Mouse (Mus musculus): Measurements from ENCODE around the gene Prkag1.

Gene Prkag1

DNA sequence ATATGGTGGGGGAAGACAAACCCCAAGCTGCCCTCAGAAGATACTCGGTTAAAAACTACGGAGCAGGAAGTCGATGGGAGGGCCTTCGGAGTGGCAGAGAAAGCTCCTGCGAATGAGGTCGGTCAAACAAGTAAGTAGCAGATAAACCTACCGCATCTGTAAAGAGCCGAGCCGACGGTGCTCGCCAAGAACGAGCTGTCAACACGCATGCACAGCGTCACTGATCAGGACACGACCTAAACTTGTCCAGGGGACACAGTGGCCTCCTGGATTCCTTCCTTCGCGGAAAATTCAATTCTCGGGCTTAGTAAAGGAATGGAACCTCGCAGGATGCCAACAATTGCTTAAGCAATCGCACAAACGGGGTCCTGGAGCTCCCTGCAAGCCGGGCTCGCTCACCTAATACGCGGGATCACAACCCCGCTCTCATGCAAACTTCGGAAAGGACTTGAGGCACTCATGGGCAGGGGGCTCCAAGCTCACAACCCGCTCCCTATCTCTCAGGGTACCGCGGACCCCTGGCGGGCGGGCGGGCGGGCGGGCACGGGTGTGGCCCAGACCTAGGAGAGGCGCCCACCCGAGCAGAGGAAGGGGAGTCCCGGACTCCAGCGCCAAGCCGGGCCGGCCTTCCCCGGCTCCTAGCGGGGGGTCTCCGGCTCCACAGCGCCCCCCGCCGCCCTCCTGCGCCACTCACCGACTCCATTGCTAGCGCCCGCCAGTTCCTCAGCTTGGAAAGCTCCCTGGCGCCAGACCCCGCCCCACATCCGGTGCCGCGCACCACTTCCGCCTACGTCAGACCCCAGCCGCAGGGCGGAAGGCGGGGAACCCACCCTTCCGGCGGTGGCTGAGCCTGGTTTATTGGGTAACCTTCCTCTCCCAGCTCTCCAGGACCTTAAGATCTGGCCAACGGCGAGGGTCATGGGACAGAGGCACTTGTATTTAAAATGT is at the start of gene Prkag1:
Gene Prkag1 (minus strand): TSS at position 786 of the 948 bp plus-strand sequence.
- DNase-seq (ENCODE audit: low spot score): peak; percentile 95

DNA sequence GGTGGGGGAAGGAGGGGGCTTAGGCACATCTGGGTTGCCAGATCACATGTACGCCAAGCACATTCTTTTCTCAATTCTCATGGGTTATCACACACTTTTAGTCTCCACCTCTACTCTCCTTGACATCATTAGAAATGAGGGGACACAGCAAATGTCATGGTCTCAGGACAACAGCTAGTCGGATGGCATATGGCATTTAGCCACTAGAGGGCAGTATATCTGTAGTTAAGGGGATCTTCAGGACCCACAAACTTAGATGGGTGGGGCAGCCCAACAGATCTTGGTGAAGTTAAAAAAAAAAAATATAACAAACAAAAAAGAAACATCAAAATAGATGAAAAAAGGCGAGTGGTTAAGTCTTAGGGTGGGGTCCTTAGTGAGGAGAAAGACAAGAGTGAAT is 46.0 kb upstream of the Prkag1 start:
- peak; percentile 79 for DNase-seq (ENCODE audit: low spot score)

DNA sequence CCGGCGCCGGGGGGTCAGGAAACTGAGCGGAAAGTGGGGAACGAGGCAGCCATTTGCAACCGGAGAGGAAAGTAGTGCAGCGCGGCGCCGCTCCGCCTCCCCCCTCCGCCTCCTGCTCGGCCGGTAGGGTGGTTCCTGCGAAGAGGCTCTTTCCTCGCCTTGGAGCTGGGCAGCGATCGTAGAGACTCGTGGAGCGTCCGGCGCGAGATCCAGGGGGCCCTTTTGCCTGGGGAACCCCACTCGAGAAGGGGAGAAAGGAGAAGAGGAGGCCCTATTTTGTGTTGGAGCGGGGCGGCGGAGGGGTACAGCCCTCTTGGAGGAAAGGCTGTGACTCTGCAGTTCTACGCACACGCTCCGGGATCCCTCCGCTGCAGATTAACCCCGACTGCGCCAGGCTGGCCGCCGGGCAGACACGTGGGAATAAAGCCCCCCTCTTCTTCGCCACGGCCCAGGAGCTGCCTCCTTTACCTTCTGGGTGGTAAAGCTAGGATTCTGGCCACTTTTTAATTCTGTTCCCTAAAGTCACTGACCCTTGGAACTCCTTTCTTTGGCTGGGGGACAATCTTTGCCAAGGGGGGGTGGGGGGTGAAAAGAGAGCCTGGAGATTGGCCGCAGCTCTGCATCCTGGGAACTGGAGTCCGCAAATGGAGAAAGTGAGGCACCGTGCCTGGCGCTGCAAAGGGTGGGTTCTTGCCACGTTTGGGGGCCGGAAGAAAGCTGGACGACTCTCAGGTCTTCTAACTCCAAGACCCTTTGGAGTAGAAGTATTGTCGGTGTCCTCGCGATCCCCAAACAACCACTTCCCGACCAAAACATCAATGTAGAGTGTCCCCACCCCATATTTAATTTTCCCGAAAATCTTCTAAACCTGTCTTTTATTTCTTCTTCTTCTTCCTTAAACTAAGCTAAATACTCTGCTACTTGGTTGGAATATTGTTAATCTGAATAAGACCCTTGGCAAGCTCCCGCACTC is 40.9 kb upstream of the Prkag1 start:
- peak; percentile 95 for DNase-seq (ENCODE audit: low spot score)

DNA sequence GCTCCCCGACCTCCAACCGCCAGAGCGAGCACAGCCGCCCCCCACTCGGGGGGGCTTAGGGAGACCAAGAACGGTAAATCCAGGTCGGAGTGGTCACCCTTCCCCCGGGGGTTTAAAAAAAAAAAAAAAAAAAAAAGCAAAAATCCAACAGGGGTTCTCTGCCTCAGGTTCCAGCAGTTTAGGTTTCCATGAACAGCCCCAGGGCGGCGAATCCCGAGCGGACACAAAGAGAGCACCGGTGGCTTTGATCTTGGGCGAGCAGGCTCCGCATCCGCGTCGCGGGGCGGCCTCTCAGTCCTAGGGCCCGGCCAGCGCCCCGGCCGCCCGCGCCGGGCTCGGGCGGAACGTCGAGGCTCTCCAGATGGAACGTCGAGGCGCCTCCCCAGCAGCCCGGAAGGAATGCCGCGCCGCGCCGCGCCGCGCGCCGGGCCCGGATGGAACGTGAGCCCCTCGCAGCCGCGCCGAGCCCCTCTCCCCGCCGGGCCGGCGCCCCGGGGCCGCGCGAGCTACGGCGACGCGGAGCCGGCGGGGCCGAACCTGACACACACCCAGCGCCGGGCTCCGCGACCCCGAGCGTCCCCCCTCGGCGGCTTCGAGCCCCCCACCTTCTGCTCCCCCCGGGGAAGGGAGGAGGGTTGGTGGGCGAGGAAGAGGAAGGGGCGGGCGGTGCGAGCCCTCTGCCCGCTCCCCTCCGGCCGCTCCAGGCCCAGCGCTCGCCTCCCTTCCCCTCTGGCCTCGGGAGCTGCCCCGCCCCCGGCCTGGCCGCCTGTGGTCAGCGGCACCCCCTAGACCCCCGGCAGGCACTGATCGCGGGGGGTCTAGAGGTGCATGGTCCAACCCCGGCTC is 40.0 kb upstream of the Prkag1 start, which contains the start of gene Kmt2d:
Gene Kmt2d (minus strand): TSS at position 135 of the 846 bp plus-strand sequence.
- peak; percentile 44 for DNase-seq (ENCODE audit: low spot score)

DNA sequence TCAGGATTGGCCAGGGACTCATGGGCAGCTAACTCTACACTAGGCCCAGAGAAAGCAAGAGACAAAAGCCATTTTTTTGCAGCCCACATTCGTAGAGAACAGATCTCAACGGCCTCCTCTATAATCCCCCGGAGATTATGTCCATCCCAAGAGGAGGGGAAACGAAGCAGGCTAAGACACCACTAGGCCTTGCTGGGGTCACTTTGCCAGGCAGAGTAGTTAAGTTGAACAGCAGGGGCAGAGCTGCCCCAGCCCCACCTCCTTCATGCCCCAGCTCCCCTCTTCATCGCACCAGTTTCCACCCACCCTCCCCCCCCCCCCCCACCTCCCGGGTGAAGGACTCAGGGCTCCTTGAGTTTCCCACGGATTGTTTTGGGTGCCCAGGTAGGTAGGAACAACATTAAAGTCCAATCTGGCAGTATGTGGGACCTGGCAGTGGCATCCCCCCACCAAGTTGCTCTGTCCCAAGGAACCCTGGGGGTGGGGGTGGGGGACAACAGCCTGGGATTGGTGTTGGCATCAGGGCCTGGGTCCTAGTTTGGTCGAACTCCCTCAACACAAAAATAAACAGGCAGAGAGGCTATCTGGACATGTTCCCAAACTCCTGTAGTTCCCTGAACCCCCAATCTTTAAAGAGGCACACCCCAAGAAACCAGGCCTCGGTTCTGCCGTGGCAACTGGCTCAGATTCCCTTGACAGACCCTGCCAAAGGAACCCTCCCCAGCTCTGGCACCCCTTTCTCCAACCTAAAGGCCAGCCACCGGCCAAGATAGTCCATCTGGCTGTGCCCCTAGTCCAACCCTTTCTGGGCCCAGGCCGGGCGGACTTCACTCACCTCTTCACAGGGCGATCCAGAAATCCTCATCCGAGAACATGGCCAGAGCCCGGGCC is 39.1 kb upstream of the Prkag1 start:
- no peak for DNase-seq (ENCODE audit: low spot score)

DNA sequence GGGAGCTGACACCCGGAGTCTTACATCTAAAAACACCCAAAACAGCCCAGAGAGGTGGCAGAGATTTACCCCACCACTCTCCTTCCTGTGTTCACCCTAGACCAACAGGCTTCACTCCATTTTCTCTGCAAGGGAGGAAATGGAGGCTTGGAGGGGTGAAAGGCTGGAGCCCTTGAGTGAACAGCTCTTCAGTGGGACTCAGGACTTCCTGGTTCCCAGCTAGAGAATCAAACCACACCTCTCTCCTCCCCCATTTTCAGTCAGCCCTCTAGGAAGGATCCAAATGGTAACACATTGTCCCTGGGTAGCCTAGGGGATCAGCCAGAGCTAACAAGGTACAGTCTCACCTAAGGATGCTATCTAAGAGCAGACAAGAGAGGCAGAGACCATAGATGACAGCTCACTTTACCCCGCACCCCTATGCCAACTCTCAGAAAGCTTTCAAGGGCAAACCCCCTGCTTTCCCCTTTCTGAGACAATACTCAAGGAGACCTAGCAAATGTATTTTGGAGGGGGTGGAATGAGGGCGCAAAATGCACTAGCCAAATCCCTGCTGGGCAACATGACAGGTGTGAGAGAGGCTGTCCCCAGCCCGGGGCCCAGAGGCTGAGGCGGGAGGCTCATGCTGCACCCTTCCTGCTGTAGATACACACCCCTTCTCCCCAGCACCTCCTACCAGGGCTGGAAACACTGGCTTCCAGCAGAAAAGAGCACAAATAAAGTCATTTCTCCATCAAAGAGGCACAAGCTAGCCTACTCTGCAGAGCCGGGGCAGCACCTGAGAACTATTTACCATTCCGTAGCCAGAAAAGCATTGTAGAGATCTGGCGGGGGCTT is 38.2 kb upstream of the Prkag1 start:
- DNase-seq (ENCODE audit: low spot score): no peak

DNA sequence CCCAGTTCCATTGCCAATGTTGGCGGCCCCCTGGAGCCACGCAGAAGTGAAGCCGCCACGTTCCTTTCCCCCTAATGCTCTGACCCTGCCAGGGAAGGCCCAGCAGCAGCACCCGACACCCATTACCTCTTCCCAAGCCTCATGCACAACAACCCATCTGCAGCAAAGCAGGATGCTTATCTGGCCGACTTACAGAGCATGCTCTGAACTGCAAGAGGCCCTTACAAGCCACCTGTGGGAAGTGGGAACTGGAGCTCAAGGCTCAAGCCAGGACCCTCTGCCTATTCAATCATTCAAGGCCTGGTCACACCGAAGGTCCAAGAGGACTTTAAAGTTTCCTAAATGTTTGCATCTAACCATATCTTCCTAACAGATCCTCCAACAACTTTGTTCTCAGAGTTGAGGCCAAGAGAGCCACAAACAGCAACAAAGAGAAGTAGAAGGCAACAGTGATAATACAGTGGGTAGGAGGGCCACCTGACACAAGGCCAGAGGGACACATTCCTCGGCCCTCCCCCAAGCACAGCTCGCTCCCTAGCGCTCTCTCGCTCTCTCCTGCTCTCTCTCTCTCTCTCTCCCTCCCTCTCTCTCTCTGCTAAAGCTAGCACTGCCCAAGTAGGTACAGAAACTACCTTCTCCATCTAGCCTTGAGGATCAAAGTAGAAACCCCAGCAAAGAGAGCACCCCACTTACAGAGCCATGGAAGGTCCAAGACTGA is 37.2 kb upstream of the Prkag1 start:
- no peak for DNase-seq (ENCODE audit: low spot score)

DNA sequence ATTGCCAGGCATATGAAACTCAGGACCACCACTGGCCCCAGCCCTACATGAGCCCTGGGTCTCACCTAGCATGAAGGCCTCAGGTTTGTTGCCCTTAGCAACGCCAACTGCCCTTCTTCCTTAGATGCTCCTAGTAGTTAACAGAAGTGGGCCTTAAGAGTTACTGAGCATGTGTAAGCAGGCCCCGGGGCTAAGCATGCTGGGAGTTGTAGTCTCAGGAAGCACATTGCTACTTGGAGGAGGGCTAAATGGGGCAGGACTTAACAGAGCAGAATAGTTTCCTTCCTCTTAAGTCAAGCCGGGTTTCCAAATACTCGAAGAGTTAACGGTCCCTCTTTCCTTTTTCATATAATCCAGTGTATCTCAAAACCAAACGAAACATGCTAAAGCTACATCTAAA is 36.0 kb upstream of the Prkag1 start:
- peak; percentile 68 for DNase-seq (ENCODE audit: low spot score)

DNA sequence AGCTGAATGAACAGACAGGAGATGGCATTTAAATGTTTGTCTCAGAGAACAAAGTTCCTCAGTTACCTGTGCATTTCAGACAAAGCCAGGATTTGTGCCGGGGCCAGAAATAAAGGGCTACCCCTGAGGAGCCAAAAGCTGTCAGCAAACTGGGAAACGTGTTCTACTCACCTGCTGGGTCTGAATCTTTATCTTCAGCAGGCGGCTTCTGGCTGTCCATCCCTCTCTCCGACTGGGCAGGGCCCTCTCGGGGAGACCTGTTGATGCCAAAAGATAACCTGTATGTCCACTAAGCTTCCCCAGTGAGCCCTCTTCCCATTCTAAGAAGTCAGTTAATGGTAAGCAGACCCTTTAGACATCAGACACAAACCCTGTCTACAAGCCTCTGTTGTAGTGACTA is 35.2 kb upstream of the Prkag1 start:
- DNase-seq (ENCODE audit: low spot score): no peak

DNA sequence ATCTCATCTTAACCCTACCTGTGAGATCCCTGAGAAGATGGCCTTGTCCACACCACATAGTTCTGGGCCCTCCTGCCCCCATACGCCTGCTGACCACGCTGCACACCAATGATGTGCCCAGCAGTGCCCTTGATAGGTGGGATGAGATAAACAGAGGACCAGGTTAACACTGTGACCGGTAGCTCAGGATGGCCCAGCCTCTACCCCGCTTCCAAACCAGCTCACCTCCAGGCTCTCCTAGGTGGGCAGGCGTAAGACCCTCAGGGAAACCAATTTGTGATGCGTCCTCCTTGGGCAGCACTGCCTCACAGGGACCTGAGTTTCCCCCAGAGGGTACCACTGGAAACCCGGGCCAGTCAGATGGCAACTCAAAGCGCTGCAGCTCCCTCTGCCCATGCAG is 34.5 kb upstream of the Prkag1 start:
- no peak for DNase-seq (ENCODE audit: low spot score)

DNA sequence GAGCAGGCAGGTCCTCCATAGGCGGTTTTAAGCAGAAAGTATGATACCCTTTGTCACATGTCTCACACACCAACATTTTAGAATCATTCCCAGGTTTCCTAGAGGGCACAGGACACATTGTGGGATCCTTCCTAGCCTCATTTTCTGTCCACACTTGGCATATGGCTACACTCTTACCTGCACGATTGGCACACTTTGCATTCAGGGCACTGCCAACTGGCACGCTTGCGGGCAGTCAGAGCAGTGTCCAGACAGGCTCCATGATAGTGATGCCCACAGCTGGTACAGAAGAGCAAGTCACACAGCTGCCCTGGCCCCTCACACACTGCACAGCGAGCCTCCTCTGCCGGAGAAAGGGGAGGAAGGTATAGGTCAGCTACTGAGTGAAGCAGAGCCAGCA is 33.6 kb upstream of the Prkag1 start:
- DNase-seq (ENCODE audit: low spot score): no peak

DNA sequence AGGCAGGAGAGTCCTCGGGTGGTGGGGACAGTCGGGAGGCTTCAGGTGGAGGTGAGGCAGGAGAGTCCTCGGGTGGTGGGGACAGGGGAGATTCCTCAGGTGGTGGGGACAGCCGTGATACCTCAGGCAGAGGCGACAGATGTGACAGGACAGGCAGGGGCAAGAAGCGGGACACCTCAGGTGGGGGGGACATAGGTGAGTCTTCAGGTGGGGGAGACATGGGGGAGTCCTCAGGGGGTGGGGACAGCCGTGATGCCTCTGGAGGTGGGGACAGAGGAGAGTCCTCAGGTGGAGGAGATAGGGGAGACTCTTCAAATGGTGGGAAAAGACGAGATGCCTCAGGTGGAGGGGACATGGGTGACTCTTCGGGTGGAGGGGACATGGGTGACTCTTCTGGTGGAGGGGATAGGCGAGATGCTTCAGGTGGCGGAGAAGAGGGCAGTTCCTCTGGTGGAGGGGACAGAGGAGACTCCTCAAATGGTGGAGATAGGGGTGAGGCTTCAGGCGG is 32.2 kb upstream of the Prkag1 start:
- DNase-seq (ENCODE audit: low spot score): no peak

DNA sequence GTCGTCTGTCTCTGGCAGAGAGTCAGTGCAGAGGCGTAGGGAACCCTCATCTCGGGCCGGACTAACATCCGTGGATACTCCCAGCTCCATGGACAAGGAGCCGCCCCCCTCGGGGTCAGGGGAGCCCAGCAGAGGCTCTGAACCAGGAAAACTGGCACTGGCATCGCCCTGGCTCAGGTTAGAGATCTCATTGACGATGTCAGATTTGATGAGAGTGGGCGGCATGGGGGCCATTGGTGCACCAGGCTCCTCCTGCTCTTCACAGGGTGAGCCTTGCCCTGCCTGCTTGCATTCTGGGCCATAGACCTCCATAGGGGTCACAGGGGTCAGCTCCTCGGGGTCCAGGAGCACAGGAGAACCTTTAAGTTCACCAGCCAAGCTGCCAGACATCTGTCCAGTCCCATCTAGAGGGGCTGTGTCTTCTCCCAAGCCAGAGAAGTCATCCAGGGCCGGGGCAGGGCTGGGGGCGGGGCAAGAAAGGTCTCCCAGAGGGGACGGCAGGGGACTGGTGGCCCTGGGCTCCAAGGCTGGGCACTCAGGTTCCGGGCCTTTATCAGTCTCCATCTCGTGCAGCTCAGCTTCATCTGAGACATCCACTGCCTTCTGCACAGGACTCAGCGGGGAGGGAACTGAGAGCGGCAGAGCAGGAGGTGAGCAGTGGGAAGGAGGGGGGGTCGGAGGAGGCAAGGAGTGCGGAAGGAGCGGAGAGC is 30.5 kb upstream of the Prkag1 start:
- DNase-seq (ENCODE audit: low spot score): no peak

DNA sequence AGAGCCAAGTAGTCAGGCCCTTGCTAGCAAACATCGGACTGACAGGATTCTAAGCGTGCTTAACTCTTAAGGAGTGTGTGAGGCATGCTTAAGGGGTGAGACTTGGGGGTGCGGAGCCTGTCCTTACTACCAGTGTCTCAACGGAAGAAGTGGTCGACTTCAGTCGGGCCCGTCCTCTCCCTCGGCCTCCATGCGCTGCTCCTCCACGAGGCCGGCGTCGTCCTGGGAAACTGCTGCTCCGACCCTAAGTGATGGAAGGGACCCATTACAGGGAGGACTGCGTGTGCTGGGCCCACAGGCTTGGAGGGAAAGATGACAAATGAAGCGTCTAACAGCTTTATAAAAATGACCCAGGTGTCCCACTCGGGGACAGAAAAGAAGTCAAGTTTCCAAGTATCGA is 29.6 kb upstream of the Prkag1 start:
- DNase-seq (ENCODE audit: low spot score): no peak

DNA sequence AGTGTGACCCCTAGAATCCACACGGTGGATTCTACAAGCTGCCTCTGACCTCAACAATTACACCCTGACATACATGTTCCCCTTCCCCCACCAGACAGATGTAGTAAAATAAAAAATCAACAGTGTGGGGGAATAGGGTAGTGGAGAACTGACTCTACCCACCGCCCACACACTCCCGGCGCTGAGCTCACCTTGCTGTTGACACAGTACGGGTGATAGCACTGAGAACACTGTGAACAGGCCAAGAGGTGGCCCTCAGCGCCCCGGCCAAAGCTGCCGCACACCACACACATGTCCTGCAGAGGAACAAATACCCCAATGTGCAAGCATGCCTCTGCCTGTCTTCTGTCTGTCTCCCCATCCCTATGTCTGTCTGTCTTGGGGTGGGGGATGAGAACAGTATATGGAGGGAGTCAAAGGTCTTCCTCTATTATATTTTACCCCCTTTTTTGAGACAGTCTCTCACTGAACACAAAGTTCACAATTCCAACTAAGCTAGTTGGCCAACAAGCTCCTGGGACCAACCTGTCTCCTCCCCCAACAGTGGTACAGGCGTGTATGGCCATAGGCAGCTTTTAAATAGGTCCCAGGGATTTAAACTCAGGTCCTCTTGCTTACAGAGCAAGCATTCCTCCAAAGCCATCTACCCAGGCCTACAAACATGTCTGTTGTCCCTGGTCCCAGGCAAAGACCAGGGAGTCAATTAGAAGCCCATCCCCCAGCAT is 28.2 kb upstream of the Prkag1 start:
- no peak for DNase-seq (ENCODE audit: low spot score)

DNA sequence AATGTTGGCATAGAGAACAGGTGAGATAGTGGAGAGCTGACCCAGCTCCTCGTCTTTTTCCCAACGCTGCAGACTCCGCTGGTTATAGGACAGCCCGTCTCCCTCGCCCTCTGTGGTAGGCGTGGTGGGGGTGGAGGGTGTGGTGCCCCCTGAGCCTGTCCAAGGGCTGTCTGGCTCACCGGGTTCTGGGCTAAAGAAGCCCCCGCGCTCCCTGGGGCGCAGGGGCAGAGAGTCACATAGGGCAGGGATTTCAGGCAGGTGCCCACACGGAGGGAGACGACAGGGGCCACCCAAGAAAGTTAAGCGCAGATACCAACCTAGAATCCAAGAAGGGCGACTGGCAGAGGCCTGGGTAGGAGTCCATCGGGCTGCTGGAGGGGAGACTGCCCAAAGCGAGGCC is 22.9 kb upstream of the Prkag1 start:
- no peak for DNase-seq (ENCODE audit: low spot score)

DNA sequence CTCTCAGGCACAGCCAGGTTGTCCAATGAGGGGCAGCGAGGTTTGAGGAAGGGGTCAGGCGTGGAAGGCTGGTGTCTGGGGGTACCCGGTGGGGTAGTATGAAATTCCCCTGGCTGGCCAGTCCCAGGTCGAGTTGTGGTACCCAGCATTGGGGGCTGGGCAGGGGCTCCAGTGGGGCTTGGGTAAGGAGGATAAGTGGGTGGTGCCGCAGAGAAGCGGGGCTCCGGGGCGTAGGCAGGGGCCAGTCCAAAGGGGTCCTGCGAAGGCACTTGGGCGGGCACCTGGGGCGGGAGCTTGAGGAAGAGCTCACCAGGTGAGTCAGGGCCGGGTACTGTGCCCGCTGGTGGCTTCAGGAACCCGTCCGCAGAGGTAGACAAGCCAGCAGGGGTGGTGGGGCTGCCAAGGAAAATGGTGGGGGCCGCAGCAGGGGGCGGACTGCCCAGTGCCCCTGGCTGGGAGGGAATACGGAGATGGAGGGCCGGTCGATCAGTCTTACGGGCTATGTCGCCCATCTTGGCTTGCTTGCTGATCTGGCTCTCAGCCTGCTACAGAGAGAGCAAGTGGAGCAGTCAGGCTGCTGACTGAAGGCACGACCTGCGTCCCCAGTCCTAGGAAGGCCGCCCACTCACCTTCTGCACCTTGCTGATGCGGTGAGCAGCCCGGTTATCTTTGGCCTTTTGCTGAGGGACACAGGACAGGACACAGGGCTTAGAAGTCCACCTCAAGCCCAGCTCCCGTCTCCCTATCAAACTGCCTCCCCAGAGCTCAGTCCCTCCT is 22.0 kb upstream of the Prkag1 start:
- DNase-seq (ENCODE audit: low spot score): no peak
